Mouse (Mus musculus): ENCODE results near the gene Ptger1. TPM values are rescaled to one million over a fixed set of nuclear protein-coding genes. Genes with fewer than 3 reads are reported as not detected.
A peak's percentile ranks its signal among the peaks of the same experiment; 100 is the strongest.

The Ptger1 gene
- total and polyA plus RNA-seq, 3 experiments, result 3.3 to 7.6 TPM; not detected in 1

- no peak overlapping the region for H3K4me2 ChIP-seq (ENCODE audit: insufficient read depth, low read depth, poor library complexity, severe bottlenecking)
- no peak for TF ChIP-seq POLR2AphosphoS2 (IDR thresholded peaks at IDR 0.05; ENCODE audit: low read depth, low read length)
- TF ChIP-seq MEF2A (IDR thresholded peaks at IDR 0.05; ENCODE audit: borderline replicate concordance, low read depth, low read length), result no peak
- no peak for TF ChIP-seq MAX (IDR thresholded peaks at IDR 0.05; ENCODE audit: low read length)
Measured at GRCm38 (mm10) chr8:83667526-83667925, 1.0 kb downstream of the Ptger1 start.

GRCm38 (mm10) chr8:83668010-83668916, 1.8 kb downstream of the Ptger1 start:
- no peak overlapping the region for H3K9ac ChIP-seq (ENCODE audit: insufficient read depth, low read depth)
- no peaks in the 10 kb centered on the region for H3K79me2 ChIP-seq (replicated peaks; ENCODE audit: control insufficient read depth, extremely low read depth, insufficient read depth, poor library complexity, severe bottlenecking)
- peaks cover 55 to 80% of the 10 kb centered on the region in 2 experiments for H3K36me3 ChIP-seq (replicated peaks in 1 of 2; ENCODE audit: control insufficient read depth in 1 of 2, insufficient read depth in 1 of 2, low read length in 1 of 2)
- TF ChIP-seq CTCF (conservative IDR thresholded peaks at IDR 0.05 in 1 of 2, IDR thresholded peaks at IDR 0.05 in 1 of 2; ENCODE audit: low read depth in 2 of 2, low read length in 2 of 2), result peak in 1 of 2 experiments; percentile 57; a peak in 2 of 4 replicates
- TF ChIP-seq ETS1 (conservative IDR thresholded peaks at IDR 0.05; ENCODE audit: low read depth, low read length), result no peak
- H3K27ac ChIP-seq (ENCODE audit: insufficient read depth, low read depth), result no peak overlapping the region
- H3K4me2 ChIP-seq (ENCODE audit: insufficient read depth, low read depth, poor library complexity, severe bottlenecking), result no peak overlapping the region
- H3K9me3 ChIP-seq (replicated peaks; ENCODE audit: low read length), result peaks cover 11% of the 10 kb centered on the region
- H3K27me3 ChIP-seq (replicated peaks), result no peaks in the 10 kb centered on the region
- DNase-seq (ENCODE audit: extremely low read depth), result no peak
- in situ Hi-C loops (cut with MboI; ENCODE audit: low pct_ligation_motif_present, low pct_unique_long_range_greater_than_20kb, low sequenced_read_pairs) (no loop called here), dilution Hi-C loops (cut with MboI; ENCODE audit: extremely low pct_ligation_motif_present, extremely low pct_unique_long_range_greater_than_20kb, low sequenced_read_pairs) (no loop called here)
- no peaks in the 10 kb centered on the region for H3K4me1 ChIP-seq (ENCODE audit: control insufficient read depth in 1 of 2, insufficient read depth in 2 of 2)
- no peak overlapping the region for H3K4me3 ChIP-seq (replicated peaks in 1 of 3; ENCODE audit: low read depth in 2 of 3, low read length in 2 of 3, poor library complexity in 1 of 3)

More at GRCm38 (mm10) chr8:83667526-83667925, 1.0 kb downstream of the Ptger1 start:
- Histone ChIP-seq H3K36me3 (replicated peaks in 1 of 2; ENCODE audit: control insufficient read depth in 1 of 2, insufficient read depth in 1 of 2, low read length in 1 of 2) (peaks cover 49 to 77% of the 10 kb centered on the region in 2 experiments), H3K27ac (ENCODE audit: insufficient read depth, low read depth) (no peak overlapping the region), H3K27me3 (replicated peaks) (no peaks in the 10 kb centered on the region), H3K4me3 (replicated peaks in 1 of 3; ENCODE audit: low read depth in 2 of 3, low read length in 2 of 3, poor library complexity in 1 of 3) (no peak overlapping the region), H3K9ac (ENCODE audit: insufficient read depth, low read depth) (no peak overlapping the region), H3K4me1 (ENCODE audit: control insufficient read depth in 1 of 2, insufficient read depth in 2 of 2) (peaks cover 4 to 6% of the 10 kb centered on the region in 2 experiments), H3K9me3 (replicated peaks; ENCODE audit: low read length) (peaks cover 11% of the 10 kb centered on the region), H3K79me2 (replicated peaks; ENCODE audit: control insufficient read depth, extremely low read depth, insufficient read depth, poor library complexity, severe bottlenecking) (no peaks in the 10 kb centered on the region)
- DNase-seq (ENCODE audit: extremely low read depth), result no peak
- in situ Hi-C loops (cut with MboI; ENCODE audit: low pct_ligation_motif_present, low pct_unique_long_range_greater_than_20kb, low sequenced_read_pairs) (no loop called here), dilution Hi-C loops (cut with MboI; ENCODE audit: extremely low pct_ligation_motif_present, extremely low pct_unique_long_range_greater_than_20kb, low sequenced_read_pairs) (no loop called here)

GRCm38 (mm10) chr8:83669013-83669412, 2.5 kb downstream of the Ptger1 start:
- in situ Hi-C loops (cut with MboI; ENCODE audit: low pct_ligation_motif_present, low pct_unique_long_range_greater_than_20kb, low sequenced_read_pairs), result no loop called here
- dilution Hi-C loops (cut with MboI; ENCODE audit: extremely low pct_ligation_motif_present, extremely low pct_unique_long_range_greater_than_20kb, low sequenced_read_pairs), result no loop called here

More at GRCm38 (mm10) chr8:83669013-83669412, 2.5 kb downstream of the Ptger1 start:
- Histone ChIP-seq H3K4me2 (ENCODE audit: insufficient read depth, low read depth, poor library complexity, severe bottlenecking) (no peak overlapping the region), H3K4me3 (replicated peaks in 1 of 3; ENCODE audit: low read depth in 2 of 3, low read length in 2 of 3, poor library complexity in 1 of 3) (no peak overlapping the region), H3K9me3 (replicated peaks; ENCODE audit: low read length) (peaks cover 11% of the 10 kb centered on the region), H3K79me2 (replicated peaks; ENCODE audit: control insufficient read depth, extremely low read depth, insufficient read depth, poor library complexity, severe bottlenecking) (no peaks in the 10 kb centered on the region), H3K27ac (ENCODE audit: insufficient read depth, low read depth) (no peak overlapping the region), H3K4me1 (ENCODE audit: control insufficient read depth in 1 of 2, insufficient read depth in 2 of 2) (no peaks in the 10 kb centered on the region), H3K27me3 (replicated peaks) (no peaks in the 10 kb centered on the region), H3K9ac (ENCODE audit: insufficient read depth, low read depth) (no peak overlapping the region), H3K36me3 (replicated peaks in 1 of 2; ENCODE audit: control insufficient read depth in 1 of 2, insufficient read depth in 1 of 2, low read length in 1 of 2) (peaks cover 61 to 82% of the 10 kb centered on the region in 2 experiments)
- DNase-seq (ENCODE audit: extremely low read depth), result no peak
- no peak for TF ChIP-seq UBTF (IDR thresholded peaks at IDR 0.05; ENCODE audit: low read depth, low read length)
- TF ChIP-seq ZMIZ1 (IDR thresholded peaks at IDR 0.05; ENCODE audit: low read depth, low read length), result no peak
- no peak for TF ChIP-seq CTCF (conservative IDR thresholded peaks at IDR 0.05 in 1 of 2, IDR thresholded peaks at IDR 0.05 in 1 of 2; ENCODE audit: low read depth in 2 of 2, low read length in 2 of 2)
- no peak for TF ChIP-seq MAZ (IDR thresholded peaks at IDR 0.05; ENCODE audit: low read depth, low read length)
- TF ChIP-seq TBP (conservative IDR thresholded peaks at IDR 0.05; ENCODE audit: low read depth, low read length), result no peak
- no peak for TF ChIP-seq NRF1 (IDR thresholded peaks at IDR 0.05; ENCODE audit: low read depth, low read length)
- TF ChIP-seq MXI1 (IDR thresholded peaks at IDR 0.05; ENCODE audit: low read depth, low read length), result no peak
- no peak for TF ChIP-seq E2F4 (IDR thresholded peaks at IDR 0.05; ENCODE audit: insufficient replicate concordance, low read depth, low read length)
- no peak for TF ChIP-seq POLR2AphosphoS2 (IDR thresholded peaks at IDR 0.05; ENCODE audit: low read depth, low read length)
- TF ChIP-seq MEF2A (IDR thresholded peaks at IDR 0.05; ENCODE audit: borderline replicate concordance, low read depth, low read length), result no peak
- no peak for TF ChIP-seq MAX (IDR thresholded peaks at IDR 0.05; ENCODE audit: low read length)
- TF ChIP-seq ELF1 (IDR thresholded peaks at IDR 0.05; ENCODE audit: low read depth, low read length), result no peak
- TF ChIP-seq RAD21 (IDR thresholded peaks at IDR 0.05; ENCODE audit: low read depth, low read length), result no peak
- no peak for TF ChIP-seq NELFE (IDR thresholded peaks at IDR 0.05; ENCODE audit: low read depth, low read length)
- TF ChIP-seq KAT2A (IDR thresholded peaks at IDR 0.05; ENCODE audit: insufficient replicate concordance, low read length), result no peak
- TF ChIP-seq JUND (conservative IDR thresholded peaks at IDR 0.05; ENCODE audit: low read depth, low read length), result no peak
- no peak for TF ChIP-seq MYC (IDR thresholded peaks at IDR 0.05; ENCODE audit: low read depth, low read length)
- no peak for TF ChIP-seq POLR2A (IDR thresholded peaks at IDR 0.05; ENCODE audit: low read depth, low read length)
- TF ChIP-seq ZNF384 (IDR thresholded peaks at IDR 0.05; ENCODE audit: low read depth, low read length), result no peak

Measured in CH12.LX (cell line).